Mouse (Mus musculus): ENCODE data around the gene 1810043G02Rik.

- TF ChIP-seq POLR2A (IDR thresholded peaks at IDR 0.05; ENCODE audit: borderline replicate concordance, control insufficient read depth, low read depth, low read length), result no peak
- no peak for TF ChIP-seq CTCF (IDR thresholded peaks at IDR 0.05; ENCODE audit: control insufficient read depth, insufficient read depth, low read length)
Measured at GRCm38 (mm10) chr10:78010335-78010734, 32.0 kb downstream of the 1810043G02Rik start.

Measured in bone marrow, adult 2 months (tissue).